Mouse (Mus musculus): ENCODE measurements around the gene Ptprg. TPM values are rescaled to one million over a fixed set of nuclear protein-coding genes. Genes with fewer than 3 reads are reported as not detected.

Ptprg gene
- 77.7 and 94.8 TPM in 2 replicates for polyA plus RNA-seq (2012; rRNA removed)

GRCm38 (mm10) chr14:11553273-11553665 is at the start of gene Ptprg:
TSS of gene Ptprg (plus strand) at chr14:11553532.

GRCm38 (mm10) chr14:12283641-12284040 is 730.3 kb downstream of the Ptprg start, which contains the start of gene Gm49355:
TSS of gene Gm49355 (plus strand) at chr14:12283976.

GRCm38 (mm10) chr14:12284141-12284912 is 731.0 kb downstream of the Ptprg start, which contains the start of gene 3830406C13Rik:
TSS of gene 3830406C13Rik (plus strand) at chr14:12284173.

Other genes with a start within 250 kb of the Ptprg start
- gene Gm3839, start 196.8 kb upstream of the Ptprg start, polyA plus RNA-seq (2012; rRNA removed): 0.35 and 0.83 TPM in 2 replicates

Measured in ovary, adult 2 months (tissue).